Mouse (Mus musculus) myocyte (in vitro differentiated cells): ENCODE results near the gene Smyd1.

Experiments used
- CEBPB ChIP-seq: IDR thresholded peaks from 2 replicates; pipeline ENCODE4 v1.6.1; 2011; ENCODE audit warnings: mild to moderate bottlenecking, moderate library complexity; ENCODE audit not compliant: poor library complexity, insufficient read depth, severe bottlenecking
- E2F4 ChIP-seq: IDR thresholded peaks from one replicate; pipeline ENCODE4 v1.6.1; 2011; ENCODE audit warnings: mild to moderate bottlenecking, control low read depth, moderate library complexity; ENCODE audit not compliant: insufficient read depth
- MAX ChIP-seq: IDR thresholded peaks from one replicate; pipeline ENCODE4 v1.6.1; 2011; ENCODE audit warnings: low read depth, mild to moderate bottlenecking, control low read depth
- MYOD1 ChIP-seq, 3 experiments: IDR thresholded peaks; one replicate each; pipeline ENCODE4 v1.6.1; 2011; ENCODE audit warnings: control low read depth in 2 of 3, low read depth in 2 of 3, mild to moderate bottlenecking in 2 of 3, moderate library complexity in 1 of 3; ENCODE audit not compliant: insufficient read length in 2 of 3, control insufficient read depth in 1 of 3
- MYOG ChIP-seq, 3 experiments: IDR thresholded peaks; one replicate each; pipeline ENCODE4 v1.6.1; 2011; ENCODE audit warnings: control low read depth in 2 of 3, low read depth in 2 of 3, mild to moderate bottlenecking in 2 of 3; ENCODE audit not compliant: insufficient read length in 2 of 3, control insufficient read depth in 1 of 3, insufficient read depth in 1 of 3
- POLR2A ChIP-seq: IDR thresholded peaks from one replicate; pipeline ENCODE4 v1.6.1; 2011; ENCODE audit warnings: low read depth, mild to moderate bottlenecking, control low read depth, moderate library complexity; ENCODE audit not compliant: insufficient read length
- POLR2AphosphoS2 ChIP-seq: IDR thresholded peaks from one replicate; pipeline ENCODE4 v1.6.1; 2011; ENCODE audit warnings: low read depth, control low read depth; ENCODE audit not compliant: insufficient read length
- REST ChIP-seq: IDR thresholded peaks from one replicate; pipeline ENCODE4 v1.6.1; 2011; ENCODE audit warnings: mild to moderate bottlenecking, control low read depth, moderate library complexity; ENCODE audit not compliant: insufficient read depth, insufficient read length
- SRF ChIP-seq: IDR thresholded peaks from one replicate; pipeline ENCODE4 v1.6.1; 2011; ENCODE audit warnings: low read depth; ENCODE audit not compliant: control insufficient read depth, insufficient read length
- TCF12 ChIP-seq: IDR thresholded peaks from one replicate; pipeline ENCODE4 v1.6.1; 2011; ENCODE audit warnings: mild to moderate bottlenecking, control low read depth; ENCODE audit not compliant: poor library complexity, insufficient read depth, severe bottlenecking
- TCF3 ChIP-seq: IDR thresholded peaks from one replicate; pipeline ENCODE4 v1.6.1; 2011; ENCODE audit warnings: low read depth, control low read depth; ENCODE audit not compliant: insufficient read length
- USF1 ChIP-seq: IDR thresholded peaks from one replicate; pipeline ENCODE4 v1.6.1; 2011; ENCODE audit warnings: low read depth, mild to moderate bottlenecking, control low read depth, moderate library complexity

GRCm38 (mm10) chr6:71259166-71259565, 62.9 kb downstream of the Smyd1 start:
- TF ChIP-seq POLR2A (no peak), MYOG (IDR thresholded peaks at IDR 0.05; ENCODE audit: control insufficient read depth in 1 of 3, insufficient read depth in 1 of 3, insufficient read length in 2 of 3, low read depth in 2 of 3) (no peak), MAX (no peak), REST (no peak), POLR2AphosphoS2 (no peak), TCF12 (no peak), CEBPB (no peak), E2F4 (no peak), SRF (no peak), USF1 (no peak), TCF3 (no peak), MYOD1 (IDR thresholded peaks at IDR 0.05; ENCODE audit: control insufficient read depth in 1 of 3, insufficient read length in 2 of 3, low read depth in 2 of 3) (no peak)
